Mouse (Mus musculus) right cerebral cortex, adult 18-20 months (tissue): Measurements from ENCODE around the gene Ash1l.
A peak's percentile ranks its signal among the peaks of the same experiment; 100 is the strongest.

Experiments
- DNase-seq: peaks from one replicate; pipeline ENCODE4 v3.0.0; 2022; ENCODE audit warnings: mixed read lengths

Ash1l gene

GRCm38 (mm10) chr3:88950576-88951326, at the start of gene Ash1l, which contains the start of gene Dap3:
Gene Ash1l (plus strand): TSS chr3:88950622.
Gene Dap3 (minus strand): TSS chr3:88951181.
- DNase-seq: peak; percentile 68

DNA sequence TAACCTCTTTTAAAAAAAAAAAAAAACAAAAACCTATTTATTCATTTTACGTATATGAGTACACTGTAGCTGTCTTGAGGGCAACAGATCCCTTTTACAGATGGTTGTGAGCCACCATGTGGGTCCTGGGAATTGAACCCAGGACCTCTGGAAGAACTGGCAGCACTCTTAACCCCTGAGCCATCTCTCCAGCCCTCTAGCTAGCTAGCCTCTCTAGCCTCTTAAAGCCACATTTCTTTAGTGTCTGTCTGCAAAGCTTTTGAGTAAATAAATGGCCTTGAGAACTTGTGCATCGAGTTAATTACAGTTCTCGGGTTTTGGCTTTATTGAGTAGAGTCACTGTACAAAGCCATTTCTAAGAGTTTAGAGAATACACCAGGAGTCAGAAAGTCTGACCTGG, 45.6 kb upstream of the Ash1l start:
- DNase-seq: no peak

- DNase-seq: peak; percentile 40
Observed at GRCm38 (mm10) chr3:88905209-88905608, 45.2 kb upstream of the Ash1l start.

- DNase-seq: no peak
Observed at GRCm38 (mm10) chr3:88905741-88906140, 44.7 kb upstream of the Ash1l start.

DNA sequence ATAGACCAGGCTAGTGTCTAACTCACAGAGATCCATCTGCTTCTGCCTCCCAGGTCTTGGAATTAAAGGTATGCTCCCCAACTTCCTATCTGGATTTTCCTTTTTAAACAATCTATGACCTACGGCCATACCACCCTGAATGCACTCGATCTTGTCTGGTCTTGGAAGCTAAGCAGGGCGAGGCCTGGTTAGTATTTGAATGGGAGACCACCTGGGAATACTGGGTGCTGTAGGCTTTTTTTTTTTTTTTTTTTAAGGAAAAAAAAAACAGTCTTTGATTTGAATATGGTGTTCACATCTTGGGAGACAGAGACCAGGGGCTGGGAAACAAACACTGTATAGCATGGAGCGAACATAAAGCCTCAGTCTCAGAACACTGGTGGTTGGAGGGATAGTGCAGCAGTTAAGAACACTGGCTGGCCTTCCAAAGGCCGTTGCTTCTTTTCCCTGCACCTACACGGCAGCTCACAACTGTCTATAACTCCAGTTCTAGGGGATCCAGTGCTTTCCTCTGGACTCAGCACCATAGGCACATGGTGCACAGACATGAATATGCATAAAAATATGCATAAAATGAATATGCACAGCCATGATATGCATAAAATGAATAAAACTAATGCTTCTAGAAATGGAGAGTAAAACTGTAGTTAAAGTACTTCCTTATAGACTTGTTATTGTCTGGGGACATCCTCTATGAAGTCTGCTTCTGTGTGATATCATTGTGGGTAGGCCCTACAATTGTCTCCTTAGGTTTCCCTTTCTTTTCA, 43.8 kb upstream of the Ash1l start:
- DNase-seq: no peak

DNA sequence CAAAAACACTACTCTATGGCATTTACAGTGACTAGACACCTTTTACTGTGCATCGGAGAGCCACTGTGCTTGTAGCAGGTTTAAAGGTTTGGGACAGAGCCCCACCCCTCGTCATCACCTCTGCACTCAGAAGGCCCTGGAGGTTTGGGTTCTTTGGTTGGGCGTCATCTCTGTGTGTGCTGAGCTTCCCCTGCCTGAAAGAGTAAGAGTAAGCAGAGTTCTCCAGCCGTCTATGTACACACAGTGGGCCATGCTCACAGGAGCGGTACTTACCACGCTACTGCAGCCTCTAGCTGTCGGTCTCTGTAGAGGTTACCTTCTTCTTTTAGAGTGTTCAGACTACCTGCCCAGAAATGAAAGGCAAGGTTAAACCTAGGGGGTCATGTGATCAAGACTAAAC, 37.8 kb upstream of the Ash1l start:
- no peak for DNase-seq

GRCm38 (mm10) chr3:88913511-88914383, 36.7 kb upstream of the Ash1l start, which contains the start of gene Msto1:
Gene Msto1 (minus strand): TSS chr3:88913999.
- DNase-seq: peak; percentile 96

- no peak for DNase-seq
Observed at GRCm38 (mm10) chr3:88914384-88914810, 36.0 kb upstream of the Ash1l start.

- DNase-seq: no peak
Observed at GRCm38 (mm10) chr3:88918981-88919380, 31.4 kb upstream of the Ash1l start.

- DNase-seq: no peak
Observed at GRCm38 (mm10) chr3:88921411-88921810, 29.0 kb upstream of the Ash1l start.

GRCm38 (mm10) chr3:88923989-88924591, 26.3 kb upstream of the Ash1l start:
- peak; percentile 23 for DNase-seq

- DNase-seq: no peak
Observed at GRCm38 (mm10) chr3:88925651-88926050, 24.8 kb upstream of the Ash1l start.

DNA sequence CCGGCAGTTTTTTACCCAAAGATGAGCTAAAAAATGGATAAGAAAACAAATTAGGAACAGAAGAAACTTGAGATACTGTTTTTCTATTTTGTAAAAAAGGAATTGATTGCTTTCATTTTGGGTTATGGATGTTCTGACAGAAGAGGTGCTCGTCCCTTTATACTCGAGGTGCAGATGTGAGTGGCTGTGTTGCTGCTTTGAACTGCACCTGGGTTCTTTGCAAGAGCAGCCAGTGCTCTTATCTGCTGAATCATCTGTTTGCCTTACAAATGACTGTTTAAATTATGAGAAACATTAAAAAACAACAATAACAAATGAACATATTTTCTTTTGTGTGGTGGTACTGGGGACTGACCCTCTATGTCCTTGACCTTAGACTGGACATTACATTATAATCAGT, 20.9 kb upstream of the Ash1l start:
- DNase-seq: no peak

DNA sequence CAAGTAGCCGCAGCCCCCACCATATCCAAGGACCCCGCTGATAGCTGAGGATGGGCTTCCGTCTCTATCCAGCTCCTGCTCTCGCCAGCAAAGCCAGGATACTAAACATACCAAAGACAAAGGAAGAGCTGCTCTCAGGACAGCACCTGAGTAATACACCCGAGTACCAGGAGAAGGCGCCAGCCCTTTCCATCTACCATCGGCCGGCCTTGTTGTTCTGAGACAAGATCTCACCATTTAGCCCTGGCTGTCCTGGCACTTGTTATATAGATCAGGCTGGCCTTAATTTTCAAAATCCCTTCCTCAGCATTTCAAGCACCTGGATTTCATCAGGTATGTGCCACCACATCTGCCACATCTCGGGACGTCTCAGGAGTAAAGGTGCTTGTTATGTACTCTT, 11.4 kb upstream of the Ash1l start:
- no peak for DNase-seq

GRCm38 (mm10) chr3:88939749-88940148, 10.7 kb upstream of the Ash1l start:
- DNase-seq: no peak

- no peak for DNase-seq
Observed at GRCm38 (mm10) chr3:88942316-88942880, 8.0 kb upstream of the Ash1l start.

DNA sequence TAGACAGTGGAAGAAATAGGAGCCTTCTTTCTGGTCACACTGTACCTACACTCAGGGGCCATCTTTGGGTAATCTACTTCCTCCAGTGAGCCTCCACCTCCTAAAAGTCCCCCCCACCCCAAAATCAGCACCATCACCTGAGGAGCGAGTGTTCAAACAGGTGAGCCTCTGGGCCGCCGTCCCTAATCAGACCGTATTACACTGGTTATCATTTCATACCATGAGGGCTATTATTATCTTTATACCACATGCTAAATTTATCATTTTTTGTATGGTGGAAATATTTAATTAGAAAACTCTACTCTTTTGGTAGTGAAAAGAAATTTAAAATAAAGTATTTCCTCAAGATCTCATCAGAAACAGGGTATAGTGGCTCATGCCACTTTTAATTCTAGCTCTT, 6.3 kb upstream of the Ash1l start:
- DNase-seq: no peak

GRCm38 (mm10) chr3:88949786-88950575, 441 bp upstream of the Ash1l start:
- peak; percentile 87 for DNase-seq

DNA sequence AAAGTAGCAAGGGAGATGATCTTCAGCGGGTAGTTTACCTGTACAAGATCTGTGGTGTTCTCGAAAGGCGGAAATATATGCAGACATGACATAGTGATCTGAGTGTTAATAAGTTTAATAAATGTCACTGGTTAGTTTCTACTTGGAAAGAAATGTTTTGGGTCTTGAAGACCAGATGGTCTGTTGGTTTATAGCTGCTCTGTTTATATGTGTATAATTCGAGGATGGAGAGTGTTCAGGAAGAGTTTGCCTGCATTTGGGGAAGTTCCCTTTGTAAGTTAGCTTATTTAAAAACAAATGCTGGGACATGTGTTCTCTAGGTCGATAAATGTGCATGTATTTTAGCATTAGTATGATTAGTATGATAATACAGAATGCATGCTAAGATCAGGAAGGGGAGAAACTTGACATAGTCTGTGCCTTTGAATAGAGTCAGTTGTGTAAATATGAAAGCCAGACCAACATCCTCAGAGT, 942 bp downstream of the Ash1l start:
- DNase-seq: no peak

DNA sequence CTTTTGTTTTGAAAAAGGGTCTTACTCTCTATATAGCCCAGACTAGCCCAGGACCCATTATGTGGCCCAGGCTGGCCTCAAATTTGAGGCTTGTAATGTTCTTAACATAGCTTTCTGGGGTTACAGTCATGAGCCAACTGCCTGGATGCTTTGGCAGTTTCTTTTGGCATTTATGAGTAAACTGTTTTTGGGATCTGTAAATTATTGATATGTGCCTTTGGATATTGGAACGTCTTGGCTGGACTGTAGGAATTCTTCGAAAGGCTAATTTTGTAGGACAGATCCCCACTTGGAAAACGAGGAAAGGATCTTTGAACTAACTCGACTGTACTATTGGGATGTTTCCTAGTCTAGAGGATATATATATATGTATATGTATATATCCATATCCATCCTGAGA, 2.8 kb downstream of the Ash1l start:
- no peak for DNase-seq

DNA sequence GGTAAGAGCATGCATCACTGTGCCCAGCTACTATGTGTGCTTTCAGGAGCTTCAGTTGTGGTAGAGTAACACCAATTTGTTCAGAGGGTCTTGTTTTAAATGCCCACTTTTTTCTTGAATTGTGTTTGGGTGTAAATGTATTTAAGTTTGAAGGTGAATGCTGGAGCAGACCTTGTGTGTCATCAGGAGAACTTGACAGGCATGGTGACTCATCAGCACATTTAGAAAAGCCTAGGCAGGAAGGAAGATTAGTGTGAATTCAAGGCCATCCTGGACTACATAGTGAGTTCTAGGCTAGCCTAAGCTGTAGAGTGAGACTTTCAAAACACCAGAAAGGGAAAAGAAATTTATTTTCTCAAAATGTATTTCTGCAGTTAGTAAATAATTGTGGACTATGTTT, 3.3 kb downstream of the Ash1l start:
- no peak for DNase-seq
